Mouse (Mus musculus) hindbrain, postnatal 0 days (tissue): Measurements from ENCODE around the gene Tmem104. TPM values are rescaled to one million over a fixed set of nuclear protein-coding genes. Genes with fewer than 3 reads are reported as not detected.

Source experiments
- ATAC-seq: fragments of 200-750 bp; cut with Nextera tagmentation; 2 replicates; pipeline ENCODE4 v1.8.0; 2017; ENCODE audit warnings: mild to moderate bottlenecking, moderate TSS enrichment, moderate library complexity
- DNase-seq: peaks from one replicate; pipeline ENCODE4 v3.0.0-alpha.2; 2015; ENCODE audit warnings: low spot score
- H3K27ac ChIP-seq: fragments of 300-500 bp; sonication (generic); 2 replicates; pipeline ENCODE4 v1.5.1; 2014; ENCODE audit warnings: mild to moderate bottlenecking
- H3K27me3 ChIP-seq: fragments of 300-500 bp; sonication (generic); 2 replicates; pipeline ENCODE4 v1.6.1; 2014; ENCODE audit warnings: low read length, mixed read lengths; ENCODE audit not compliant: insufficient read depth
- H3K36me3 ChIP-seq: fragments of 300-500 bp; sonication (generic); 2 replicates; pipeline ENCODE4 v1.6.1; 2014; ENCODE audit warnings: low read length, mixed read lengths; ENCODE audit not compliant: insufficient read depth
- H3K4me1 ChIP-seq: fragments of 300-500 bp; sonication (generic); 2 replicates; pipeline ENCODE4 v1.6.1; 2014; ENCODE audit warnings: antibody characterized with exemption, low read length, mixed read lengths; ENCODE audit not compliant: insufficient read depth
- H3K4me2 ChIP-seq: fragments of 300-500 bp; sonication (generic); 2 replicates; pipeline ENCODE4 v1.6.1; 2014; ENCODE audit warnings: low read depth, mild to moderate bottlenecking, low read length, moderate library complexity, mixed read lengths
- H3K4me3 ChIP-seq: fragments of 300-500 bp; sonication (generic); 2 replicates; pipeline ENCODE4 v1.5.1; 2014; ENCODE audit warnings: low read length
- H3K9ac ChIP-seq: fragments of 300-500 bp; sonication (generic); replicated peaks from 2 replicates; pipeline ENCODE4 v1.6.1; 2014; ENCODE audit warnings: mild to moderate bottlenecking, low read length, moderate library complexity, mixed read lengths
- H3K9me3 ChIP-seq: fragments of 300-500 bp; sonication (generic); 2 replicates; pipeline ENCODE4 v1.6.1; 2016; ENCODE audit warnings: low read length, mixed read lengths
- CTCF ChIP-seq: IDR thresholded peaks from 2 replicates; pipeline ENCODE4 v1.5.1; 2016; ENCODE audit warnings: antibody characterized with exemption, control low read depth, low read depth
- WGBS: fragments of 180-500 bp; shearing (Covaris S2); extraction: QIAGEN DNeasy Blood & Tissue Kit; methylation state at CpG from one replicate; pipeline ENCODE4 v1.1.7; 2014; 5-methylcytosine and 5-hydroxymethylcytosine counted together
- polyA plus RNA-seq: library from polyadenylated mRNA; unstranded; fragments of >200 nt; fragmentation: Nextera tagmentation; extraction: Ambion mirVana; gene quantifications from 2 replicates; pipeline ENCODE4 v1.2.1, GENCODE M21; 2015
- total RNA-seq: library from RNA; depleted of rRNA; stranded (reverse); fragments of >200 nt; gene quantifications from 2 replicates; pipeline ENCODE4 v1.2.3, GENCODE M21; 2014

Gene Tmem104
- total and polyA plus RNA-seq, 2 experiments from 2014 or later, result 11.1 to 13.5 TPM

DNA sequence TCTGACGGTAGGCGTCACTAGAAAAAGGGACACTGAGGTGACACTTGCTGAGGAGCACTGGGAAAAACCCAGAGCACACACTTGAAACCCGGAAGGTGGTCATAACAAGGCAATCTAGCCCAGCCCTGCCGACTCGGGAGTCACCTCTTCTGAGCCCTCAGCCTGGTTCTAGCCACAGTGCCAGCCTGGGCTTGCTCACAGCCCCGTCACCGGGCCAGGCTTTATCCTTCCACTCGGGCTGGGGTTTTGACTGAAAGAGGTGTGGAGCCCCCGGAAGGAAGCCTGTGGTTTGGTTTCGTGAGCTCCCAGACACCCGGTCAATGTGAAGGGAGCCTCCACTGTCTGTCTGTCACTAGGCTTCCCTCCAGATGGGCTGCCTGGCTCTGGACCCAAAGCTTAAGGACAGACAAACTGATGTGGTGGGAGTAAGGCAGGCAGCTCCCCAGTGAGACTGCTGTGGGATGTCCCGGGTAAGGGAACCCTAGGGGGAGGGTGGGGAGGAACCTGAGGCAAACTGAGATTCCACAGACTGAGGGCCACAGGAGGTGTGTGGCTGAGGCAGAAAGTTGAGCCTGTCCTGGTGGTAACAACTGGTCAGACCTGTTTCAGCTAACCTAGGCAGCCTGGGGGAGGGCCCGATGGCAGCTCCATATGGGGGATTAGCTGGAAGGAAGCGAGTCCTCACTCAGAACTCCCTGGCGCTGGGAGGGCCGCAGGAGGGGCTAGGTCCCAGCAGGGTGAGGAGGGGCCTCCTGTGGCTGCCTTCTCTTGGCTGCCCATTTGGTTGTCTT lies 13.5 kb upstream of the Tmem104 start:
- 13% methylated on average over 16 of the region's 16 CpGs for WGBS
- H3K4me2 ChIP-seq, result 0 out of 2 replicates have a peak overlapping the region, but pooled peaks have one; percentile 17
- DNase-seq (no peak), ATAC-seq (no peak)
- H3K4me1 ChIP-seq, result peaks cover 21% of the 10 kb centered on the region
- H3K4me3 ChIP-seq, result no peak overlapping the region
- no peaks in the 10 kb centered on the region for H3K27me3 ChIP-seq
- no peak for TF ChIP-seq CTCF
- no peak overlapping the region for H3K9ac ChIP-seq
- no peaks in the 10 kb centered on the region for H3K9me3 ChIP-seq
- H3K36me3 ChIP-seq, result no peaks in the 10 kb centered on the region
- 0 out of 2 replicates have a peak overlapping the region, but pooled peaks have one; percentile 26 for H3K27ac ChIP-seq

DNA sequence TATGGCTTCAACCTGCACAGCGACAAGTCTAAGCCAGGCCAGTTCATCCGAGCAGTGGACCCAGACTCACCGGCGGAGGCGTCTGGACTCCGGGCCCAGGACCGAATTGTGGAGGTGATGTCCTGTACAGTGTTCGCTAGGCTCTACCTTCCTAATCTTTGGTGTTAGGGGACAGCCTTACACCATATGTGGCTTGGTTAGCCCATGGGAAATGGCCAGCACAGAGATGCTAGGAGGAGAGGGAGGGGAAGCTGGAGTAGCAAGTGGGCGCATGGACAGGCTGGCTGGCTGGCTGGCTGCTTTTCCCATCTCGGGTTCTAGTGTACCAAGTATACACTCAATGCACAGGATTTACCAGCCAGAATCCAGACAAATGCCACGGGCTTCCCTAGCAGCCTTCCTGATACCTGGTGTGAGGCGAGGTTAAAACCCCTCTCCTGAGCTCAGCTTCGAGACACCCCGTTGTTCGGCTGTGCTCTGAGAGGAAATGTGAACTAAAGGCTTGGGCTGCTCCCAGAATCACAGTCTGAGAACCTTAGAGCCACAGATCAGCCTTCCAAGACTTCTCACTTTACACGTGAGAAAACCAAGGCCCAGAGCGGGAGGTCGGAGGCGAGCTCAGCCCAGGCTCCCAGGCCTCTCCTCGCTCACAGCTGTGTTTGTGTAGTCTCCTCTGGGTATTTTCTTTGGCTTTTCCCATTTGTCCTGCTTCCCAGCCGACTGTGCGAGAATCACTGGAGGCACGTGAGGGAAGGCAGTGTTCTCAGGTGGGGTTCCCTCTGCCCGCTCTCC lies 10.7 kb upstream of the Tmem104 start:
- H3K9me3 ChIP-seq, result no peaks in the 10 kb centered on the region
- H3K4me2 ChIP-seq, result no peak overlapping the region
- H3K27me3 ChIP-seq, result no peaks in the 10 kb centered on the region
- H3K4me3 ChIP-seq, result no peak overlapping the region
- H3K9ac ChIP-seq, result no peak overlapping the region
- DNase-seq, result no peak
- H3K4me1 ChIP-seq, result peaks cover 21% of the 10 kb centered on the region
- H3K27ac ChIP-seq, result peak overlapping the region; percentile 68
- TF ChIP-seq CTCF, result no peak
- 58% methylated on average over 24 of the region's 24 CpGs for WGBS
- no peaks in the 10 kb centered on the region for H3K36me3 ChIP-seq
- ATAC-seq, result no peak

DNA sequence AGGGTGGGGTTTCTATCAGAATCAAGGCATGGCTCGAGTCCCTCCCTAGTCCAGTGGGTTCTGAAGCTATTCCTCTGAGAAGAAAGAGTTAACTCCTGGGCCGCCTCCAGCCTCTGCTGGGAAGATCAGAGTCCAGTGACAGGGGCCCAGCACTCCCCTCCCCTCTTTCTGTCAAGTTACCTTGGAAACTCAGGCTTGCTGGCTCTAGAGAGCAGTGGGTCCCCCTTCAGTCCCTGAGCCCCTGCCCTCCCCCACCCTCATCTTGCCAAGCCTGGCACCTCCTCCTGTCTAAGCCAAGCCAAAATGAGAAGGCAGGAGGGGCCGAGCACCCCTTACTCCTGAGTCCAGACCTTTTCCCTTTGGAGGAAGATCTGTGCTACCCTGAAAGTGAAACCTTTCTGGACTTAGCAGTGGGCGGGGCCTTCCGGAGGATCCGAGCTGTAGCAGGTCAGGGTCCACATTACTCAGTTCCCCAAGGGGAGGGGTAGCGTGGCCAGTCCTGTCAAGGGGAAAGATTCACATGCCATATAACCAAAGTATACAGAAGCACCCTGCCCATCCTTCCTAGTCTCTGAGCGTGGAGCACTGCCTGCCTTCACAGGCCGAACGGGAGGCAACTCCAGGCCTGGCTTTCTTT lies 9.6 kb upstream of the Tmem104 start:
- Histone ChIP-seq H3K4me3 (no peak overlapping the region), H3K36me3 (no peaks in the 10 kb centered on the region), H3K27ac (peak overlapping the region; percentile 68), H3K9me3 (no peaks in the 10 kb centered on the region), H3K9ac (no peak overlapping the region), H3K4me1 (peaks cover 14% of the 10 kb centered on the region), H3K4me2 (no peak overlapping the region; the same call in 1 of the 2 replicates), H3K27me3 (no peaks in the 10 kb centered on the region)
- peak; percentile 84 for DNase-seq
- peak; percentile 76 for ATAC-seq
- TF ChIP-seq CTCF, result no peak
- 18% methylated on average over 10 of the region's 10 CpGs for WGBS

DNA sequence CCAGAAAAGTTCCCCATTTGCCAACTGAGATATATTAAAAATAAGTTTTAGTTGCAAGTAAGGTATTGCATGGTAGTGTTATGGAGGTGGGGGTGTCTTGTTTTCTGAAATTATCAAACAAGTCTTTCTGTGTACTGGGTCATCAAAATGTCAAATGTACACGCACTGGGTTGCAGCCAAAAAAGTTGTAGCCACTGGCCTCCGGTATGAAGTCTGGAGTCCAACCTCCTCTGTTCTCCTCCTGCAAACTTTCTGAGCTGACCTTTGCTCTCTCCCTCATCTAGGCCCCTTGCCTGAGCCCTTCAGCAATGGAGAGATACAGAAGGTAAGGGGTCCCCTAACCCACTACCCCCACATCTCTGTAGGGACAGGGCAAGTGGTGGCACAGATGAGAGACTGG lies 8.5 kb upstream of the Tmem104 start:
- Histone ChIP-seq H3K4me2 (no peak overlapping the region), H3K27me3 (no peaks in the 10 kb centered on the region), H3K4me3 (no peak overlapping the region), H3K9me3 (no peaks in the 10 kb centered on the region), H3K27ac (peak overlapping the region; percentile 68; the same call in 1 of the 2 replicates), H3K4me1 (peaks cover 14% of the 10 kb centered on the region), H3K36me3 (no peaks in the 10 kb centered on the region), H3K9ac (no peak overlapping the region)
- no peak for DNase-seq
- no peak for TF ChIP-seq CTCF
- ATAC-seq, result no peak
- WGBS, result 52% methylated on average over 2 of the region's 2 CpGs

DNA sequence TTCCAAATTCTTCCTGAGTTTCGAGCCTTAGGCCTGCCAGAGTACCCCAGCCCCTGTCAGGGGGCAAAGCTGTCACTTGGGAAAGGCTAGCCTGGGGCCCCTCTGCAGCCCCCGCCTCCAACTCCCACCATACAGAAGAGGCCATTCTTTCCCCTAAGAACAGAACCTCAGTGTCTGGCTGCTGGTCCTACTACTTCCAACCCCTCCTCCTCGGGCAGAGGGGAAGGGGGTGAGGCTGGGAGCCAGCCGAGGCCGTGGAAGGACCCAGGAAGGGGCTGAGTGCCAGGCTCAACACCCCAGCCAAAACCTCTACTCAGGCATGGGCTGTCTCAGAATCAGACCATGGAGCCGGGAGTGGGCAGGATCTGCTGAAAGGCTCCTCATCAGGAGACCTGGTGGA lies 8.1 kb upstream of the Tmem104 start:
- 44% methylated on average over 6 of the region's 6 CpGs for WGBS
- no peak overlapping the region for H3K9ac ChIP-seq
- H3K9me3 ChIP-seq, result no peaks in the 10 kb centered on the region
- DNase-seq (peak; percentile 83), ATAC-seq (peak; percentile 79)
- peak overlapping the region; percentile 68; the same call in 1 of the 2 replicates for H3K27ac ChIP-seq
- no peak overlapping the region for H3K4me3 ChIP-seq
- H3K36me3 ChIP-seq, result no peaks in the 10 kb centered on the region
- peaks cover 10% of the 10 kb centered on the region for H3K4me1 ChIP-seq
- no peak overlapping the region for H3K4me2 ChIP-seq
- no peak for TF ChIP-seq CTCF
- H3K27me3 ChIP-seq, result no peaks in the 10 kb centered on the region

DNA sequence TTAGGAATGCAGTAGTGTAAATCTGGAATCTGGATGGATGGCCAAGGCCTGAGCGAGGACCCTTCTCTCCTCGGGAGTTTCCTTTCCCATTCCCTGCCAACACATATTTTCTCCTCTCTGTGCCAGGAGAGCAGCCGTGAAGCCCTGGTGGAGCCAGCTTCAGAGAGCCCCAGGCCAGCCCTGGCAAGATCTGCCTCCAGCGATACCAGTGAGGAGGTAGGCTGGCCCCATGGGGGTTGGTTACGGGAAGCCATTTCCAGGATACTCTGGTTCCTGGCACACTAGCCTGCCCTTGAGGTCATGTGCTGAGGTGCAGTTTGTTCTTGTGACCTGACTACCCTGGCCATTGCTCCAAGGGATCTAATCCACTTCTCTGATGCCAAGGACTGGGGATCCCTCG lies 7.4 kb upstream of the Tmem104 start:
- no peaks in the 10 kb centered on the region for H3K27me3 ChIP-seq
- H3K4me2 ChIP-seq, result no peak overlapping the region
- DNase-seq, result peak; percentile 52
- peak overlapping the region; percentile 64; the same call in 1 of the 2 replicates for H3K27ac ChIP-seq
- no peak overlapping the region for H3K9ac ChIP-seq
- WGBS, result 43% methylated on average over 6 of the region's 6 CpGs
- no peaks in the 10 kb centered on the region for H3K9me3 ChIP-seq
- H3K36me3 ChIP-seq, result no peaks in the 10 kb centered on the region
- no peak for TF ChIP-seq CTCF
- H3K4me1 ChIP-seq, result peaks cover 6% of the 10 kb centered on the region
- no peak for ATAC-seq
- H3K4me3 ChIP-seq, result no peak overlapping the region
